Mouse (Mus musculus): ENCODE data around the gene Pdia5.

Pdia5 gene

DNA sequence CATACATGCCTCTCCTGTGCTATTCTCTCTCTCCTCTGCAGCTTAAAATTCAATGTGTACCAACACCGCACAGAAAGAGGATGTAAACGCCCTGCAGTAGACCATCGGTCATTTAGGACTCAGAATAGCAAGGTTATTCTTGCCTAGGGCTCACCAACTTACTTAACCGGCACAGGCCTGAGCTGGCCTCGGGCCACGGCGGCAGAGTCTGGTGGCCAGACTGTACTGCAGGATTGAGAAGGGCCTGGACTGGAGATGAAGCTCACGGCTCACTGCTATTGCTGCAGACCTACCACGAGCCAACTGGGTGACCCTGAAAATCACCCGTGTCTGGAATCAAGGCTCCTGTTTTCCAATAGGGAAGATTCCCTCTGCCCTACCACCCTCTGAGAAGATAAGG, 27.0 kb downstream of the Pdia5 start:
- H3K4me3 ChIP-seq (replicated peaks; ENCODE audit: low read length), result no peak overlapping the region
- no peaks in the 10 kb centered on the region for H3K27me3 ChIP-seq (ENCODE audit: insufficient read depth, low read length)
- no peaks in the 10 kb centered on the region for H3K9me3 ChIP-seq (ENCODE audit: low read length)
- H3K4me1 ChIP-seq (replicated peaks; ENCODE audit: low read depth, low read length), result peaks cover 7% of the 10 kb centered on the region
- H3K36me3 ChIP-seq (ENCODE audit: insufficient read depth, low read length), result peaks cover 55% of the 10 kb centered on the region
- TF ChIP-seq NANOG (IDR thresholded peaks at IDR 0.05; ENCODE audit: borderline replicate concordance, low read length) (no peak), CTCF (conservative IDR thresholded peaks at IDR 0.05; ENCODE audit: low read length) (no peak), POU5F1 (IDR thresholded peaks at IDR 0.05; ENCODE audit: borderline replicate concordance, low read length) (no peak)

DNA sequence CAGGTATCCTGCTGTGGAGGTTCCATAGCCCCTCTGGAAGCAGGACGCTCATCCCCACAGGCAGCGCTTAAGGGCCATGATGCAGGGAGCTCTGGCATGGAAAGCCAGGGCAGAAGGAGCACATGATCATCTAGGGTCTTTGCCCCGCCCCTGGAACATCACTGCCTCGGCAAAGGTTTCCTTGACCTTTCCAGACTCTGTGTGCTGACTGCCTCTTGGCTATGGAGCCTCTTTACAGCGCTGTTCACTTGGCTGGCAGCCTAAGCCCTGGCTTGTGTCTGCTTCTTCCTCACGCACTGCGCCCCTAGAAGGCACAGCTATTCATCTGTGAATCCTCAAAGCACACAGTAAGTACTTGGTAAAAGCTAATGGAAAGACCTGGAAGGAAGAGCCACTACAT, 27.7 kb downstream of the Pdia5 start:
- no peak for TF ChIP-seq POU5F1 (IDR thresholded peaks at IDR 0.05; ENCODE audit: borderline replicate concordance, low read length)
- TF ChIP-seq CTCF (conservative IDR thresholded peaks at IDR 0.05; ENCODE audit: low read length), result no peak
- no peak for TF ChIP-seq NANOG (IDR thresholded peaks at IDR 0.05; ENCODE audit: borderline replicate concordance, low read length)
- Histone ChIP-seq H3K9me3 (ENCODE audit: low read length) (no peaks in the 10 kb centered on the region), H3K4me3 (replicated peaks; ENCODE audit: low read length) (no peak overlapping the region), H3K36me3 (ENCODE audit: insufficient read depth, low read length) (peaks cover 61% of the 10 kb centered on the region), H3K4me1 (replicated peaks; ENCODE audit: low read depth, low read length) (peaks cover 7% of the 10 kb centered on the region), H3K27me3 (ENCODE audit: insufficient read depth, low read length) (no peaks in the 10 kb centered on the region)

DNA sequence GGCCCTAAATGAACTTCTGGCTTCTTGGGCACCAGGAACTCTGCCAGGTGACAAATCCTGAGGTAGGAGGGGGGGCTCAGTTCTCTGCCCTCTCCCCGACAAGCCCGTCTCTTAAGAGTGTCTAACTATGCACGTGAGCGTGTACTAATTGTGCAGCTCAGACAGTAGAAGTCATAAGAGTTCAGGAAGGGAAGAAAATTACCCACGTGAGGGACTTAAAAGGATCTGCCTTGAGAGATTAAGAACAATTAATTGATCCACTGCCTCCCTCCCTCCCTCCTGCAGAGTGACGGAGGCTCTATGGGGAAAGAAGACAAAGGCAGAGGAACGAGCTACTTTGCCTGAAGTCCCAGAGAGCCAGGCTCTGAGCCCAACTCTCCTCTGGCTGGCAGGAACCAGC, 31.1 kb downstream of the Pdia5 start:
- Histone ChIP-seq H3K36me3 (ENCODE audit: insufficient read depth, low read length) (peaks cover 75% of the 10 kb centered on the region), H3K27me3 (ENCODE audit: insufficient read depth, low read length) (no peaks in the 10 kb centered on the region), H3K9me3 (ENCODE audit: low read length) (no peaks in the 10 kb centered on the region), H3K4me1 (replicated peaks; ENCODE audit: low read depth, low read length) (no peaks in the 10 kb centered on the region), H3K4me3 (replicated peaks; ENCODE audit: low read length) (no peak overlapping the region)
- TF ChIP-seq POU5F1 (IDR thresholded peaks at IDR 0.05; ENCODE audit: borderline replicate concordance, low read length), result no peak
- TF ChIP-seq NANOG (IDR thresholded peaks at IDR 0.05; ENCODE audit: borderline replicate concordance, low read length), result no peak
- no peak for TF ChIP-seq CTCF (conservative IDR thresholded peaks at IDR 0.05; ENCODE audit: low read length)

DNA sequence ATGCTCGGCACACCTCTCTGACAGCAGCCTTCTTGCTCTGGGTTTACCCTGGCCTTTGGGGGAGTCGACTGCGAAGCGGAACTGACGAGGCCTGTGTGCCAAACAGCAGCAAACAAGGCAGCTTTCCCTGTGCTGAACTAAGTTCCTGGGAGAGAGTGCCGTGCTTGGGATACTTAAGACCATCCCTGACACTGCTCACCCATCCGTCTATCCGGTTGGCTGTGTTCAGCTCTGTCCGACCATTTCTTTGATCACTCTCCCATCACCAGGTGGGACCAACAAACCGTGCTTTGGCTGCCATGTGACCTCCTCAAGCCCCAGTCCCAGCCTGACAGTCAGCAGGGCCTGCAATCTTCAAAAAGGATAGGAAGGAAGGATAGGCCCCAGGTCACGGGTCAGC, 32.4 kb downstream of the Pdia5 start:
- no peaks in the 10 kb centered on the region for H3K27me3 ChIP-seq (ENCODE audit: insufficient read depth, low read length)
- H3K4me3 ChIP-seq (replicated peaks; ENCODE audit: low read length), result no peak overlapping the region
- H3K4me1 ChIP-seq (replicated peaks; ENCODE audit: low read depth, low read length), result no peaks in the 10 kb centered on the region
- no peak for TF ChIP-seq NANOG (IDR thresholded peaks at IDR 0.05; ENCODE audit: borderline replicate concordance, low read length)
- TF ChIP-seq CTCF (conservative IDR thresholded peaks at IDR 0.05; ENCODE audit: low read length), result no peak
- no peak for TF ChIP-seq POU5F1 (IDR thresholded peaks at IDR 0.05; ENCODE audit: borderline replicate concordance, low read length)
- H3K9me3 ChIP-seq (ENCODE audit: low read length), result no peaks in the 10 kb centered on the region
- peaks cover 71% of the 10 kb centered on the region for H3K36me3 ChIP-seq (ENCODE audit: insufficient read depth, low read length)

DNA sequence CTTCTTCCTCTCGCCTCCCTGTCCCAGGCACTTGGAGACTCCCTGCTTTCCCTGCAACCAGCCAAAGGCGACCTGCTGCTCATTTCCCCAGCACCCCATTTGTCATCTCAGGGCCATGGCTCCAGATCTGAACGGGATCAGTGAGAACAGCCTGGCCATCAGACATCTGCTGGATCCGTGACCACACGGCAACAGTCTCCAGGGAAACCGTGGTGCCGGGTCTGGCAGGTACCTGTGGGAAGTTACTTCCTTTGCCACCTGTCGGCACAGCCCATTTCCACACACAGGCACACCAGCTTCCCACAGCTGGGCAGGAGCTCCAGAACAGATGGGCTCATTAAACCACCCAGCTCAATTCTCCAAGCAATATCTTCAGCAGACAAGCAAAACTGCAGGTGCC, 33.2 kb downstream of the Pdia5 start:
- H3K4me3 ChIP-seq (replicated peaks; ENCODE audit: low read length), result no peak overlapping the region
- H3K27me3 ChIP-seq (ENCODE audit: insufficient read depth, low read length), result no peaks in the 10 kb centered on the region
- TF ChIP-seq NANOG (IDR thresholded peaks at IDR 0.05; ENCODE audit: borderline replicate concordance, low read length) (no peak), POU5F1 (IDR thresholded peaks at IDR 0.05; ENCODE audit: borderline replicate concordance, low read length) (no peak), CTCF (conservative IDR thresholded peaks at IDR 0.05; ENCODE audit: low read length) (no peak)

DNA sequence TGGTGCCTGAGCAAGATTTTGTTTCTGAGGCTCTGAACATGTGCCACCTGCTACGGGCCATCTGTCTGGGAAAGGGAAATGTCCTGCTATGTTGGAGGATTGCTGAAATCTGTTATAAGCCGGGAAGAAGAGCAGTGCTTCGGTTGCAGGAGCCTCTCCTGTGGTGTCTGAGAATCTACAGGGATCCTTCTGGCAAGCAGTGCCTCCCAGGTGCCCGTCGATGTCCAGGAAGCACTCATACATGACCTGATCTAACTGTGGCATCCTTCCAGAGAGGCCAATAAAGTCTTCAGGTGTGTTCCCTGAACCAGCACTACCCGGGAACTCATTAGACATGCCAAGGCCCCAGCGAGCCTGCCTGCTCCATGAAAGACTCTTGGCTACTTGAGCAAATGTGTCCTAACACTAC, 33.7 kb downstream of the Pdia5 start:
- no peaks in the 10 kb centered on the region for H3K4me1 ChIP-seq (replicated peaks; ENCODE audit: low read depth, low read length)
- no peak overlapping the region for H3K4me3 ChIP-seq (replicated peaks; ENCODE audit: low read length)
- no peaks in the 10 kb centered on the region for H3K27me3 ChIP-seq (ENCODE audit: insufficient read depth, low read length)
- no peaks in the 10 kb centered on the region for H3K9me3 ChIP-seq (ENCODE audit: low read length)
- H3K36me3 ChIP-seq (ENCODE audit: insufficient read depth, low read length), result peaks cover 68% of the 10 kb centered on the region
- TF ChIP-seq POU5F1 (IDR thresholded peaks at IDR 0.05; ENCODE audit: borderline replicate concordance, low read length), result no peak
- no peak for TF ChIP-seq NANOG (IDR thresholded peaks at IDR 0.05; ENCODE audit: borderline replicate concordance, low read length)
- TF ChIP-seq CTCF (conservative IDR thresholded peaks at IDR 0.05; ENCODE audit: low read length), result no peak

More for the DNA sequence above, 33.2 kb downstream of the Pdia5 start:
- no peaks in the 10 kb centered on the region for H3K4me1 ChIP-seq (replicated peaks; ENCODE audit: low read depth, low read length)
- H3K9me3 ChIP-seq (ENCODE audit: low read length), result no peaks in the 10 kb centered on the region
- peaks cover 71% of the 10 kb centered on the region for H3K36me3 ChIP-seq (ENCODE audit: insufficient read depth, low read length)

DNA sequence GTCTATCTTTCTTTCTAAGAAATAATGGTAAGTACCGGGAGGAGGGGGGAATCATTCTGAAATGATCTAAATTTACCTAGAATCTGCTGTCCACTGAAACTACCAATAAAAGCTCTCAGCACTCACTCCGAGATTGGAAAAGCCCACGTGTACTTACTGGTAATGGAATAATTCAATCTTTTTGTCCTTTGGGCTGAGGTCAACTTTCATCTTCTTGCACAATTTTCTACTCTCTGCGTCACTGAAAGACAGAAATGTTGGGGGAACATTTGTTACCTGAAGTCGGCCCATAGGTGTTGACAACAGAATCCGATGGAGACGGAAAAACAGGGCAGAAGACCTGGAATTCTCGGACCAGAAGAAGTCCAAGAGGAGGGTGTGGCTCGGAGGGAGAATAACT, 34.4 kb downstream of the Pdia5 start:
- TF ChIP-seq POU5F1 (IDR thresholded peaks at IDR 0.05; ENCODE audit: borderline replicate concordance, low read length) (no peak), CTCF (conservative IDR thresholded peaks at IDR 0.05; ENCODE audit: low read length) (no peak), NANOG (IDR thresholded peaks at IDR 0.05; ENCODE audit: borderline replicate concordance, low read length) (no peak)
- H3K36me3 ChIP-seq (ENCODE audit: insufficient read depth, low read length), result peaks cover 65% of the 10 kb centered on the region
- no peak overlapping the region for H3K4me3 ChIP-seq (replicated peaks; ENCODE audit: low read length)
- H3K9me3 ChIP-seq (ENCODE audit: low read length), result no peaks in the 10 kb centered on the region
- H3K4me1 ChIP-seq (replicated peaks; ENCODE audit: low read depth, low read length), result no peaks in the 10 kb centered on the region
- no peaks in the 10 kb centered on the region for H3K27me3 ChIP-seq (ENCODE audit: insufficient read depth, low read length)

DNA sequence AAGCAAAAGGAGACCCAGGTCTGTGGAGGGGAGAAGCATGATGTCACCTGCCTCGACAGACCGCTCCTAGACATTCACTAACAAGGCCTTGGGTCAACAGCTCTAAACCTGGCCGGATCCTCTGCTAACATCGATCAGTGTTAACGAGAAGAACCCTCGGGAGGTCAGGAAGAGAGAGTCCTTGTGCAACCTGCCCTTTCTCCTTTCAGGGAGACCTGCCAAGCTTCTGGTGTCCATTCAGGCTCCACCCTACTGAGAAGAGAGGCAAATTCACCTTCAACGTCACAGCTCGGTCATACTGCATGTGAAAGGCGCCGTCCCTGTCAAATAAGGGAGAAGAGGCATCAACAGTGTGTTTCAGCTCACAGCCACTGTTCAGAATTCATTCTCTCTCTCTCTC, 34.9 kb downstream of the Pdia5 start:
- Histone ChIP-seq H3K36me3 (ENCODE audit: insufficient read depth, low read length) (peaks cover 60% of the 10 kb centered on the region), H3K9me3 (ENCODE audit: low read length) (no peaks in the 10 kb centered on the region), H3K4me3 (replicated peaks; ENCODE audit: low read length) (no peak overlapping the region), H3K27me3 (ENCODE audit: insufficient read depth, low read length) (no peaks in the 10 kb centered on the region), H3K4me1 (replicated peaks; ENCODE audit: low read depth, low read length) (no peaks in the 10 kb centered on the region)
- TF ChIP-seq NANOG (IDR thresholded peaks at IDR 0.05; ENCODE audit: borderline replicate concordance, low read length), result no peak

DNA sequence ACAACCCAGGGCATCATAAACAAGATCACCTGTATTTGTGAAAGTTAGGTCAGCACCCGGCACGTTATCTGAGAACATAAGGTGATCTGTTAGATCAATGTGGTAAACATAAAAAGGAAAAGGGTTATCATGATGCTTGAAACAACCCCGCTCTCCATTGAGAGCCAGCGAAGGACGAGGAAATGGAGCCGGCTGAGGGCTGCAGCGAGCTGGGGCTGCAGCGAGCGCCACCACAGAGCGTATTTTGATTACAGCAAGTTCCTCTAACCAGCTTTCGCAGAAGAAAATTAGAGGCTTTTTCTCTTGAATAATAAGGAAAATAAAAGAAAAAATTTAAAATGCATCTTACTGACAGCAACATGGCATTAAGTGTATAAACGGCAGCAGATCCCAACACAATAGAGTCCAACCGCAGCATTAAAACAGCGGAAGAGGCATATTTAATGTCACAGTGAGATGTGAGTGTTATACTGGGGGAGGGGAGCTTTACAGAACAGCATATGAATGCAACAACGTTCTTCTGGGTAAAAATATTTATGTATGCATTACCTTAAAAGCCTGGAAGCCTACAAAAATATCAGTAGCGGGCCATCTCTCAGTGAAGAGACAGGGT, 40.5 kb downstream of the Pdia5 start:
- Histone ChIP-seq H3K4me3 (replicated peaks; ENCODE audit: low read length) (no peak overlapping the region), H3K36me3 (ENCODE audit: insufficient read depth, low read length) (peaks cover 24% of the 10 kb centered on the region), H3K4me1 (replicated peaks; ENCODE audit: low read depth, low read length) (peaks cover 11% of the 10 kb centered on the region), H3K9me3 (ENCODE audit: low read length) (no peaks in the 10 kb centered on the region), H3K27me3 (ENCODE audit: insufficient read depth, low read length) (no peaks in the 10 kb centered on the region)
- TF ChIP-seq CTCF (conservative IDR thresholded peaks at IDR 0.05; ENCODE audit: low read length), result no peak
- no peak for TF ChIP-seq NANOG (IDR thresholded peaks at IDR 0.05; ENCODE audit: borderline replicate concordance, low read length)
- no peak for TF ChIP-seq POU5F1 (IDR thresholded peaks at IDR 0.05; ENCODE audit: borderline replicate concordance, low read length)

Data from E14TG2a.4 (cell line).